Mouse (Mus musculus) MEL (cell line): ENCODE measurements at regions not wholly inside any gene's neighbourhood (a gene's known extent, or its start where the extent isn't known, plus 50 kb on each side); places are given as distances from the start of the nearest gene placed in this dataset.

Source experiments
- DNase-seq: peaks from one replicate; pipeline ENCODE4 v3.0.0; 2011; ENCODE audit warnings: low read depth, low spot score
- H3K27ac ChIP-seq: 2 replicates; pipeline ENCODE4 v1.5.1; 2012; ENCODE audit warnings: low read depth, mild to moderate bottlenecking, control low read depth, low read length, moderate library complexity; ENCODE audit not compliant: control insufficient read depth
- H3K27me3 ChIP-seq, 2 experiments: fragments of 150-350 bp in 1 of 2; sonication (generic) in 1 of 2; 2 replicates each; pipeline ENCODE4 v1.6.1; 2012; ENCODE audit warnings: low read length in 2 of 2, mild to moderate bottlenecking in 2 of 2, improper control_type of control experiment in 1 of 2, moderate library complexity in 1 of 2; ENCODE audit not compliant: insufficient read depth in 2 of 2, control insufficient read depth in 1 of 2
- H3K36me3 ChIP-seq, 2 experiments: 2 replicates each; pipeline ENCODE4 v1.6.1; 2012 to 2014; ENCODE audit warnings: low read length in 2 of 2, improper control_type of control experiment in 1 of 2, inconsistent platforms in 1 of 2, mild to moderate bottlenecking in 1 of 2; ENCODE audit not compliant: insufficient read depth in 2 of 2, control insufficient read depth in 1 of 2
- H3K4me1 ChIP-seq, 2 experiments: fragments of 150-350 bp in 1 of 2; sonication (generic) in 1 of 2; 2 replicates each; pipeline ENCODE4 v1.6.1; 2012; ENCODE audit warnings: low read length in 2 of 2, improper control_type of control experiment in 1 of 2, mild to moderate bottlenecking in 1 of 2; ENCODE audit not compliant: insufficient read depth in 2 of 2, control insufficient read depth in 1 of 2
- H3K4me3 ChIP-seq, 2 experiments: fragments of 150-350 bp in 1 of 2; sonication (generic) in 1 of 2; 2 replicates each; pipeline ENCODE4 v1.5.1; 2012; ENCODE audit warnings: low read depth in 2 of 2, low read length in 2 of 2, mild to moderate bottlenecking in 2 of 2, moderate library complexity in 2 of 2, control low read depth in 1 of 2, improper control_type of control experiment in 1 of 2; ENCODE audit not compliant: control insufficient read depth in 1 of 2, insufficient read depth in 1 of 2
- H3K79me2 ChIP-seq: 2 replicates; pipeline ENCODE4 v1.6.1; 2012; ENCODE audit warnings: mild to moderate bottlenecking, low read length, moderate library complexity; ENCODE audit not compliant: control insufficient read depth, poor library complexity, insufficient read depth
- H3K9ac ChIP-seq: 2 replicates; pipeline ENCODE4 v1.6.1; 2012; ENCODE audit warnings: low read depth, mild to moderate bottlenecking, control low read depth, low read length, moderate library complexity; ENCODE audit not compliant: control insufficient read depth, poor library complexity, severe bottlenecking
- H3K9me3 ChIP-seq: fragments of 150-350 bp; sonication (generic); replicated peaks from 2 replicates; pipeline ENCODE4 v1.6.1; 2012; ENCODE audit warnings: mild to moderate bottlenecking, low read length, improper control_type of control experiment, moderate library complexity; ENCODE audit not compliant: insufficient read depth
- BHLHE40 ChIP-seq: IDR thresholded peaks from 2 replicates; pipeline ENCODE4 v1.6.1; 2012; ENCODE audit warnings: low read depth, mild to moderate bottlenecking, inconsistent platforms, low read length, improper control_type of control experiment, borderline replicate concordance
- CHD1 ChIP-seq: IDR thresholded peaks from 2 replicates; pipeline ENCODE4 v1.6.1; 2012; ENCODE audit warnings: low read depth, mild to moderate bottlenecking, inconsistent platforms, low read length, improper control_type of control experiment
- CTCF ChIP-seq, 3 experiments: IDR thresholded peaks in 2 of 3; conservative IDR thresholded peaks in 1 of 3; 2 replicates each; pipeline ENCODE4 v1.5.1; 2011 to 2012; ENCODE audit warnings: low read length in 3 of 3, low read depth in 2 of 3, mild to moderate bottlenecking in 2 of 3, improper control_type of control experiment in 1 of 3, inconsistent platforms in 1 of 3, mixed read lengths in 1 of 3, moderate library complexity in 1 of 3; ENCODE audit not compliant: control insufficient read depth in 1 of 3, insufficient read depth in 1 of 3, poor library complexity in 1 of 3, severe bottlenecking in 1 of 3
- EP300 ChIP-seq, 2 experiments: IDR thresholded peaks; 2 replicates each; pipeline ENCODE4 v1.6.1; 2011; ENCODE audit warnings: improper control_type of control experiment in 2 of 2, low read length in 2 of 2, low read depth in 1 of 2, mild to moderate bottlenecking in 1 of 2
- ETS1 ChIP-seq: IDR thresholded peaks from 2 replicates; pipeline ENCODE4 v1.6.1; 2012; ENCODE audit warnings: low read depth, mild to moderate bottlenecking, inconsistent platforms, low read length, improper control_type of control experiment, moderate library complexity
- GABPA ChIP-seq: IDR thresholded peaks from 2 replicates; pipeline ENCODE4 v1.6.1; 2012; ENCODE audit warnings: low read depth, mild to moderate bottlenecking, inconsistent platforms, low read length, improper control_type of control experiment, moderate library complexity
- MAX ChIP-seq: IDR thresholded peaks from 2 replicates; pipeline ENCODE4 v1.6.1; 2011; ENCODE audit warnings: low read length, improper control_type of control experiment
- MYC ChIP-seq: IDR thresholded peaks from 2 replicates; pipeline ENCODE4 v1.6.1; 2011; ENCODE audit warnings: low read depth, mild to moderate bottlenecking, low read length, improper control_type of control experiment, moderate library complexity
- NRF1 ChIP-seq: IDR thresholded peaks from 2 replicates; pipeline ENCODE4 v1.6.1; 2014; ENCODE audit warnings: low read depth, mild to moderate bottlenecking, inconsistent platforms, low read length, improper control_type of control experiment, moderate library complexity; ENCODE audit not compliant: poor library complexity, insufficient read depth, severe bottlenecking
- POLR2A ChIP-seq, 2 experiments: IDR thresholded peaks; 2 replicates each; pipeline ENCODE4 v1.6.1; 2011 to 2012; ENCODE audit warnings: low read length in 2 of 2, mild to moderate bottlenecking in 2 of 2, control low read depth in 1 of 2, improper control_type of control experiment in 1 of 2, low read depth in 1 of 2, moderate library complexity in 1 of 2; ENCODE audit not compliant: control insufficient read depth in 1 of 2, insufficient read depth in 1 of 2, poor library complexity in 1 of 2
- POLR2AphosphoS2 ChIP-seq: IDR thresholded peaks from 2 replicates; pipeline ENCODE4 v1.6.1; 2011; ENCODE audit warnings: low read length, improper control_type of control experiment
- RAD21 ChIP-seq: IDR thresholded peaks from 2 replicates; pipeline ENCODE4 v1.6.1; 2011; ENCODE audit warnings: mild to moderate bottlenecking, low read depth, low read length, improper control_type of control experiment
- TCF12 ChIP-seq: IDR thresholded peaks from 2 replicates; pipeline ENCODE4 v1.6.1; 2014; ENCODE audit warnings: low read depth, mild to moderate bottlenecking, inconsistent platforms, low read length, improper control_type of control experiment, moderate library complexity
- UBTF ChIP-seq: IDR thresholded peaks from 2 replicates; pipeline ENCODE4 v1.6.1; 2012; ENCODE audit warnings: low read depth, mild to moderate bottlenecking, inconsistent platforms, low read length, improper control_type of control experiment, moderate library complexity, borderline replicate concordance; ENCODE audit not compliant: insufficient read depth
- USF2 ChIP-seq, 2 experiments: IDR thresholded peaks; 2 replicates each; pipeline ENCODE4 v1.6.1; 2011 to 2012; ENCODE audit warnings: improper control_type of control experiment in 2 of 2, low read length in 2 of 2, borderline replicate concordance in 1 of 2, inconsistent platforms in 1 of 2, low read depth in 1 of 2, mild to moderate bottlenecking in 1 of 2; ENCODE audit not compliant: insufficient read depth in 1 of 2
- ZKSCAN1 ChIP-seq: IDR thresholded peaks from 2 replicates; pipeline ENCODE4 v1.6.1; 2012; ENCODE audit warnings: low read depth, mild to moderate bottlenecking, inconsistent platforms, low read length, improper control_type of control experiment, moderate library complexity
- ZMIZ1 ChIP-seq: IDR thresholded peaks from 2 replicates; pipeline ENCODE4 v1.6.1; 2012; ENCODE audit warnings: low read depth, mild to moderate bottlenecking, inconsistent platforms, low read length, improper control_type of control experiment, moderate library complexity
- ZNF384 ChIP-seq: IDR thresholded peaks from 2 replicates; pipeline ENCODE4 v1.6.1; 2012; ENCODE audit warnings: low read depth, mild to moderate bottlenecking, inconsistent platforms, low read length, improper control_type of control experiment

GRCm38 (mm10) chr12:25785646-25786606, 629.1 kb downstream of the Rnf144a start:
- TF ChIP-seq ETS1 = no peak
- TF ChIP-seq NRF1 = no peak
- no peak for TF ChIP-seq POLR2A (IDR thresholded peaks at IDR 0.05; ENCODE audit: control insufficient read depth in 1 of 2, insufficient read depth in 1 of 2, low read depth in 1 of 2, low read length in 2 of 2, poor library complexity in 1 of 2)
- no peak for TF ChIP-seq POLR2AphosphoS2
- TF ChIP-seq RAD21 = no peak
- TF ChIP-seq BHLHE40 = no peak
- no peak for TF ChIP-seq USF2 (IDR thresholded peaks at IDR 0.05; ENCODE audit: borderline replicate concordance in 1 of 2, insufficient read depth in 1 of 2, low read depth in 1 of 2, low read length in 2 of 2)
- no peak for TF ChIP-seq ZKSCAN1
- TF ChIP-seq EP300 (IDR thresholded peaks at IDR 0.05; ENCODE audit: low read depth in 1 of 2, low read length in 2 of 2) = no peak
- TF ChIP-seq ZNF384 = no peak
- H3K9me3 ChIP-seq = no peaks in the 10 kb centered on the region
- H3K4me3 ChIP-seq = no peak overlapping the region

DNA sequence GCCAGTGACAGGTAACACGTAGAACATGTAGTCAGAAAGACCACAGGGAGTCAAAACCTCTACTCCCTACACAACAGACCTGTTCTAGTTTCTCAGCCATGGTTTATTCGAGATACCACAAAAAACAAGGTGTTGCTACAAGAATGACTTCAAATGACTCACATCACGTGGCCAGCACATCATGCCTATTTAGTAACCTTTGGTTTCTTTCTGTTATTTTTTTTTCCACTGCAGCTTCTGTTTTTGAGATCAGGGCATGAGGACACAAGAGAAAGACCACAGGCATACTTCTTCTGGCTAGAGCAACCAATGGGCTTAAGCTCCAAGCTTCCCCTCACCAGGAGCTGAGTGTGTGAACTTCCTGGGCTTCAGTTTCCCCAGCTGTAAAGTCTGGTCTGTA, 630.7 kb downstream of the Rnf144a start:
- no peaks in the 10 kb centered on the region for H3K9me3 ChIP-seq
- no peaks in the 10 kb centered on the region for H3K79me2 ChIP-seq
- H3K9ac ChIP-seq = no peak overlapping the region
- no peaks in the 10 kb centered on the region for H3K27me3 ChIP-seq
- H3K4me3 ChIP-seq = no peak overlapping the region
- no peaks in the 10 kb centered on the region for H3K4me1 ChIP-seq
- no peak for DNase-seq
- no peak overlapping the region for H3K27ac ChIP-seq
- no peak for TF ChIP-seq RAD21
- TF ChIP-seq GABPA = no peak
- TF ChIP-seq CTCF (IDR thresholded peaks at IDR 0.05 in 2 of 3, conservative IDR thresholded peaks at IDR 0.05 in 1 of 3; ENCODE audit: control insufficient read depth in 1 of 3, insufficient read depth in 1 of 3, low read depth in 2 of 3, low read length in 3 of 3, poor library complexity in 1 of 3, severe bottlenecking in 1 of 3) = no peak
- no peak for TF ChIP-seq MYC
- TF ChIP-seq ZMIZ1 = no peak
- no peak for TF ChIP-seq CHD1
- TF ChIP-seq MAX = no peak
- TF ChIP-seq TCF12 = no peak
- TF ChIP-seq UBTF = no peak
- no peaks in the 10 kb centered on the region for H3K36me3 ChIP-seq

More at GRCm38 (mm10) chr12:25785646-25786606, 629.1 kb downstream of the Rnf144a start:
- Histone ChIP-seq H3K4me1 (no peaks in the 10 kb centered on the region), H3K9ac (no peak overlapping the region), H3K27ac (no peak overlapping the region), H3K36me3 (no peaks in the 10 kb centered on the region), H3K79me2 (no peaks in the 10 kb centered on the region), H3K27me3 (no peaks in the 10 kb centered on the region)
- no peak for DNase-seq
